Mouse (Mus musculus): Measurements from ENCODE around the gene Vmn1r50. TPM values are rescaled to one million over a fixed set of nuclear protein-coding genes. Genes with fewer than 3 reads are reported as not detected.
"Not testable (repeated sequence)": the region's sequence is repeated elsewhere in the genome, so short reads cannot be mapped to it uniquely, and the experiment has no call there.

Vmn1r50 gene
- polyA plus RNA-seq (2016; fragmentation: Nextera tagmentation; extraction: Ambion mirVana): not detected in 2 replicates

DNA sequence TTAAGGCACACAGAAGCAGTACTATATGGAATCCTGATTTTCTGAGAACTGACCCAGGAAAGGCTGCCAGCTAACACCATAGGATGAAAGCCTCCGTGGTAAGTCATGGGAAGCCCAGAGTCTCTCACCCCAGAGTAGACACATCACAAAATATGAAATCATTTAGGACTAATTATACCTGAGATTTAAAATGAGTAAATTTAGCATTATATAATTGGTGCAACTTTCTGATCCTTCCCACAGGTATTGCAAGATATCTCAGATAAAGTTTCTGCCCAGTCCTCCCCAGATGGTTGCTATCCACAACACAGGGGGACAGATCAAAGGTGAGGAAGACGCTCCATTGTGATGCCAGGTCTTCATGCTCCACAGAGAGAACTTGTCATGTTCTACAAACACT lies at the start of gene Vmn1r50:
Vmn1r50 (plus strand) TSS at position 301 of the 400 bp plus-strand sequence.
- Histone ChIP-seq H3K27me3 (replicated peaks) (no peaks in the 10 kb centered on the region), H3K9ac (no peak within 1 kb of the TSS), H3K9me3 (replicated peaks) (no peaks in the 10 kb centered on the region), H3K4me1 (replicated peaks) (no peaks in the 10 kb centered on the region), H3K4me2 (no peak within 1 kb of the TSS), H3K36me3 (no peaks in the 10 kb centered on the region), H3K4me3 (no peak within 1 kb of the TSS), H3K27ac (ENCODE audit: poor library complexity, severe bottlenecking) (no peak within 1 kb of the TSS)
- ATAC-seq (ENCODE audit: insufficient number of reproducible peaks, low FRiP score): no peak
- 53% methylated on average over 2 of the region's 2 CpGs for WGBS

DNA sequence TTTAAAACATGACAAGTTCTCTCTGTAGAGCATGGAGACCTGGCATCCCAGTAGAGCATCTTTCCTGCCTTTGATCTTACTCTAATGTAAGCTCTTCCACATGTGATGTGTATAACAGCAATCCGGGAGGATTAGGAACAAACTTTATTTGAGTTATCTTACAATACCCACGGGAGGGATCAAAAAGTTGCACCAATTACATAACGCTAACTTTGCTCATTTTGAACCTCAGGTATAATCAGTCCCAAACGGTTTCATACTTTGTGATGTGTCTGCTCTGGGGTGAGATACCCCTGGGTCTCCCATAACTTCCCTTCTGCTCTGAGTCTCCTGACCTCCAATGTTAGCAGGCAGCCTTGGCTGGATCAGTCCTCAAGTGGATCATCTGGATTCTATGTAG lies 22.8 kb upstream of the Vmn1r50 start, which contains the start of gene Vmn1r49:
Vmn1r49 (minus strand) TSS at position 101 of the 400 bp plus-strand sequence.
- WGBS: 68% methylated on average over 4 of the region's 4 CpGs
- Histone ChIP-seq H3K4me2 (no peak within 1 kb of the TSS), H3K9me3 (replicated peaks) (peaks cover 16% of the 10 kb centered on the region), H3K9ac (no peak within 1 kb of the TSS), H3K27me3 (replicated peaks) (no peaks in the 10 kb centered on the region), H3K36me3 (no peaks in the 10 kb centered on the region), H3K27ac (ENCODE audit: poor library complexity, severe bottlenecking) (no peak within 1 kb of the TSS), H3K4me1 (replicated peaks) (no peaks in the 10 kb centered on the region), H3K4me3 (no peak within 1 kb of the TSS)
- ATAC-seq (ENCODE audit: insufficient number of reproducible peaks, low FRiP score): no peak

DNA sequence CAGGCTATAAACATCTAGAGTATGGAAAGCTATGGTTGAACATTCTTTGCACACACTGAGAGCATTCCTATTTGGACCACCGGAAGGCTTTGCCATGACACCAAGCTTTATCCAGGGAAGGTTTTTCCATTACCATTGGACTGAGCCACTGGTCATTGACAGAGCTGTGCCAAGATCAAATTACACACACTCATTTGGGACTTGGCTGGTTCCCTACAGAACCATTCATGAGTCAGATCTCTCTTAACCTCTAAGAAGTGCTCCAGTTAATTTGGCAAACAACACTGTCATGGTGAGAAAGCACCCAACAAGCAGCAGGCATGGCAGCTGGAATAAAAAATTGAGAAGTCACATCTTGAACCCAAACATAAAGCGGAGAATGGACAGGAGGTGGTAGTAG lies 664 bp upstream of the Vmn1r50 start:
- WGBS: 80% methylated on average over 2 of the region's 2 CpGs
- no peak overlapping the region for H3K27ac ChIP-seq (ENCODE audit: poor library complexity, severe bottlenecking)
- no peaks in the 10 kb centered on the region for H3K36me3 ChIP-seq
- ATAC-seq (ENCODE audit: insufficient number of reproducible peaks, low FRiP score): no peak
- no peak overlapping the region for H3K9ac ChIP-seq
- H3K9me3 ChIP-seq (replicated peaks): no peaks in the 10 kb centered on the region
- no peaks in the 10 kb centered on the region for H3K27me3 ChIP-seq (replicated peaks)
- no peaks in the 10 kb centered on the region for H3K4me1 ChIP-seq (replicated peaks)
- no peak overlapping the region for H3K4me3 ChIP-seq
- H3K4me2 ChIP-seq: no peak overlapping the region

DNA sequence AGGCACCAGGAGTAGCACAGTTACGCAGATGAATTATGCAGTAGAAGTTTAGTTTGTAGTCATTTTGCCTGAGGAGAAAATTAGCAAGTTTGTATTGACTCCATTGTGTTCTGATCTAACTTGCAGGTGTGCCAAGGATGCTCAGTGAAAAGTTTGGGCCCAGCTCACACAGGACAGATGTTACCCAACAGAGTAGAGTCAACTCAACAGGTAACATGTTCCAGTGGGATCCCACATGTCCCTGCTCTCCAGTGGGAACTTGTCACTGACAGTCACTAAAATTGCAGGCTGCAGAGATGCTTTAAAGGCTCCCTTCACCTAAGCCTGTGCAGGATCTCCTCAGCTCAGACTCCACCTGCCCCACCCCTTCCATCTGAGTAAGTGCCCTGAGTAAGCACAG lies 21.1 kb downstream of the Vmn1r50 start, which contains the start of gene Vmn1r51:
Vmn1r51 (plus strand) TSS at position 301 of the 400 bp plus-strand sequence.
- not testable (repeated sequence) for H3K27ac ChIP-seq (ENCODE audit: poor library complexity, severe bottlenecking); H3K4me2 ChIP-seq; H3K4me3 ChIP-seq; H3K9me3 ChIP-seq (replicated peaks); H3K4me1 ChIP-seq (replicated peaks); H3K36me3 ChIP-seq; ATAC-seq (ENCODE audit: insufficient number of reproducible peaks, low FRiP score); H3K27me3 ChIP-seq (replicated peaks); H3K9ac ChIP-seq
- 71% methylated on average over 1 of the region's 1 CpGs for WGBS

Other genes with a start within 250 kb of the Vmn1r50 start
- not detected in 2 replicates for gene Vmn1r42, start 225.0 kb upstream of the Vmn1r50 start, polyA plus RNA-seq (2016; fragmentation: Nextera tagmentation; extraction: Ambion mirVana)
- gene Vmn1r43, start 225.0 kb upstream of the Vmn1r50 start, polyA plus RNA-seq (2016; fragmentation: Nextera tagmentation; extraction: Ambion mirVana): not detected in 2 replicates
- gene Vmn1r44, start 217.8 kb upstream of the Vmn1r50 start, polyA plus RNA-seq (2016; fragmentation: Nextera tagmentation; extraction: Ambion mirVana): not detected in 2 replicates
- not detected in 2 replicates for gene Vmn1r45, start 160.8 kb upstream of the Vmn1r50 start, polyA plus RNA-seq (2016; fragmentation: Nextera tagmentation; extraction: Ambion mirVana)
- not detected in 2 replicates for gene Vmn1r46, start 132.1 kb upstream of the Vmn1r50 start, polyA plus RNA-seq (2016; fragmentation: Nextera tagmentation; extraction: Ambion mirVana)
- not detected in 2 replicates for gene Vmn1r47, start 85.3 kb upstream of the Vmn1r50 start, polyA plus RNA-seq (2016; fragmentation: Nextera tagmentation; extraction: Ambion mirVana)
- not detected in 2 replicates for gene Vmn1r48, start 64.6 kb upstream of the Vmn1r50 start, polyA plus RNA-seq (2016; fragmentation: Nextera tagmentation; extraction: Ambion mirVana)
- not detected in 2 replicates for gene Vmn1r49, start 22.9 kb upstream of the Vmn1r50 start, polyA plus RNA-seq (2016; fragmentation: Nextera tagmentation; extraction: Ambion mirVana)
- gene Vmn1r51, start 21.2 kb downstream of the Vmn1r50 start, polyA plus RNA-seq (2016; fragmentation: Nextera tagmentation; extraction: Ambion mirVana): not detected in 2 replicates
- not detected in 2 replicates for gene Vmn1r52, start 73.4 kb downstream of the Vmn1r50 start, polyA plus RNA-seq (2016; fragmentation: Nextera tagmentation; extraction: Ambion mirVana)
- not detected in 2 replicates for gene V1ra8, start 101.4 kb downstream of the Vmn1r50 start, polyA plus RNA-seq (2016; fragmentation: Nextera tagmentation; extraction: Ambion mirVana)
- gene Vmn1r53, start 123.0 kb downstream of the Vmn1r50 start, polyA plus RNA-seq (2016; fragmentation: Nextera tagmentation; extraction: Ambion mirVana): not detected in 2 replicates
- not detected in 2 replicates for gene Vmn1r54, start 144.9 kb downstream of the Vmn1r50 start, polyA plus RNA-seq (2016; fragmentation: Nextera tagmentation; extraction: Ambion mirVana)
- gene BC048671, start 199.8 kb downstream of the Vmn1r50 start, polyA plus RNA-seq (2016; fragmentation: Nextera tagmentation; extraction: Ambion mirVana): not detected in 2 replicates
- 0.10 TPM in 1 of 2 replicates, not detected in the other for gene Chst13, start 223.8 kb downstream of the Vmn1r50 start, polyA plus RNA-seq (2016; fragmentation: Nextera tagmentation; extraction: Ambion mirVana)
- gene Uroc1, start 231.9 kb downstream of the Vmn1r50 start, polyA plus RNA-seq (2016; fragmentation: Nextera tagmentation; extraction: Ambion mirVana): not detected in 2 replicates